Mouse (Mus musculus) embryonic facial prominence, embryonic 11.5 days (tissue): ENCODE measurements around the gene Gm20738. TPM values are rescaled to one million over a fixed set of nuclear protein-coding genes. Genes with fewer than 3 reads are reported as not detected.
"Not testable (repeated sequence)": the region's sequence is repeated elsewhere in the genome, so short reads cannot be mapped to it uniquely, and the experiment has no call there.

ENCODE experiments used
- ATAC-seq: fragments of 200-750 bp; cut with Nextera tagmentation; replicated peaks from 2 replicates; pipeline ENCODE4 v1.8.0; 2017; ENCODE audit warnings: low read depth; ENCODE audit not compliant: insufficient number of reproducible peaks, low FRiP score, low TSS enrichment
- DNase-seq: peaks from one replicate; pipeline ENCODE4 v3.0.0-alpha.2; 2015; ENCODE audit warnings: low spot score
- H3K27ac ChIP-seq: fragments of 300-500 bp; sonication (generic); replicated peaks from 2 replicates; pipeline ENCODE4 v1.5.1; 2014; ENCODE audit warnings: mild to moderate bottlenecking, low read depth, low read length, control low read depth
- H3K27me3 ChIP-seq: fragments of 300-500 bp; sonication (generic); 2 replicates; pipeline ENCODE4 v1.6.1; 2014; ENCODE audit warnings: mild to moderate bottlenecking, low read length, moderate library complexity, mixed read lengths; ENCODE audit not compliant: control insufficient read depth, insufficient read depth
- H3K36me3 ChIP-seq: fragments of 300-500 bp; sonication (generic); replicated peaks from 2 replicates; pipeline ENCODE4 v1.6.1; 2014; ENCODE audit warnings: low read depth, mild to moderate bottlenecking, low read length, moderate library complexity, mixed read lengths; ENCODE audit not compliant: control insufficient read depth, insufficient read depth
- H3K4me1 ChIP-seq: fragments of 300-500 bp; sonication (generic); 2 replicates; pipeline ENCODE4 v1.6.1; 2014; ENCODE audit warnings: low read length, mixed read lengths; ENCODE audit not compliant: control insufficient read depth, insufficient read depth
- H3K4me2 ChIP-seq: fragments of 300-500 bp; sonication (generic); 2 replicates; pipeline ENCODE4 v1.6.1; 2014; ENCODE audit warnings: low read depth, mild to moderate bottlenecking, control low read depth, low read length, moderate library complexity
- H3K4me3 ChIP-seq: fragments of 300-500 bp; sonication (generic); 2 replicates; pipeline ENCODE4 v1.5.1; 2014; ENCODE audit warnings: low read depth, low read length, control low read depth
- H3K9ac ChIP-seq: fragments of 300-500 bp; sonication (generic); replicated peaks from 2 replicates; pipeline ENCODE4 v1.6.1; 2014; ENCODE audit warnings: mild to moderate bottlenecking, control low read depth, low read length
- H3K9me3 ChIP-seq: fragments of 300-500 bp; sonication (generic); replicated peaks from 2 replicates; pipeline ENCODE4 v1.6.1; 2016; ENCODE audit warnings: mild to moderate bottlenecking, low read length, inconsistent platforms, mixed read lengths; ENCODE audit not compliant: control insufficient read depth
- WGBS: fragments of 180-500 bp; shearing (Covaris S2); extraction: QIAGEN DNeasy Blood & Tissue Kit; methylation state at CpG from one replicate; pipeline ENCODE4 v1.1.7; 2014; 5-methylcytosine and 5-hydroxymethylcytosine counted together
- polyA plus RNA-seq: library from polyadenylated mRNA; unstranded; fragments of >200 nt; fragmentation: Nextera tagmentation; extraction: Ambion mirVana; gene quantifications from 2 replicates; pipeline ENCODE4 v1.2.1, GENCODE M21; 2014

Gene Gm20738
- not detected in 2 replicates for polyA plus RNA-seq

DNA sequence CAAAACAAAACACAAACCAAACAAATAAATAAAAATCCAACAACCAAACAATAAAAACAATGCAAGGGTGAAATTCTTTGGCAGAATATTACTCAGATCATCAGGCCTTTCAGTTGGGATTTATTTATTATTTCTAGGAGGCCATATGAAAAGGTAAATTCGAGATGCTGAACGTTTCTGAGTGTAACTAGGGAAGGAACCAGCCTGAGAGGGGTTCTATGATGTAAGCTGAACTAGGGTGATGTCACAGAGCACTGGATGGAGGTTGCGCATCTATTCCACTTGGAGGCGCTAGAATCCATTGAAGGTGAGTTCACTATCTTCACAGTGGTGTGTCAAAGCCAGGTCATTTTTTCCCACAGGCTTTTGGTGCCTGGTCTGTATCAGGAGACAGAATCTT lies at the start of gene Gm20738:
TSS of gene Gm20738 (plus strand) at position 301 of the 400 bp plus-strand sequence.
- H3K27ac ChIP-seq, H3K27me3 ChIP-seq, H3K4me1 ChIP-seq, H3K4me2 ChIP-seq, H3K9ac ChIP-seq, H3K4me3 ChIP-seq, H3K9me3 ChIP-seq, DNase-seq, H3K36me3 ChIP-seq, ATAC-seq: not testable (repeated sequence)
- 70% methylated on average over 2 of the region's 4 CpGs for WGBS
